In genomic region chr2:79256376-79256775, GRCm38 (mm10) we compare ENCODE assay signal across 8 mouse cellular contexts. TPM values are rescaled to one million over a fixed set of nuclear protein-coding genes. Genes with fewer than 3 reads are reported as not detected.
A peak's percentile ranks its signal among the peaks of the same experiment; 100 is the strongest.
DNase-seq lines count a peak whose midpoint lies in the region; ATAC-seq and TF ChIP-seq lines count a peak whose summit lies in the region.

No protein-coding gene starts in this region.

- ATAC-seq in kidney, embryonic 15.5 days (replicated peaks; ENCODE audit: low FRiP score), result no peak
- no peak for ATAC-seq in intestine, embryonic 14.5 days (replicated peaks; ENCODE audit: low FRiP score, low TSS enrichment, low read depth)
- no peak for ATAC-seq in midbrain, postnatal 0 days (ENCODE audit: low FRiP score)

- no peak for TF ChIP-seq POLR2A in cortical plate, adult 2 months (IDR thresholded peaks at IDR 0.05; ENCODE audit: extremely low read depth, insufficient read depth, low read length)

- no peaks in the 10 kb centered on the region for H3K27me3 ChIP-seq in kidney, embryonic 15.5 days
- no peaks in the 10 kb centered on the region for H3K27me3 ChIP-seq in intestine, embryonic 14.5 days (replicated peaks; ENCODE audit: control insufficient read depth, insufficient read depth, low read length)
- H3K27me3 ChIP-seq in midbrain, postnatal 0 days (ENCODE audit: insufficient read depth, low read length), result peaks cover 4% of the 10 kb centered on the region; the same call in 1 of the 2 replicates

- WGBS in kidney, embryonic 15.5 days, result 68% methylated on average over 1 of the region's 1 CpGs
- 67% methylated on average over 1 of the region's 1 CpGs for WGBS in intestine, embryonic 14.5 days
- WGBS in midbrain, postnatal 0 days, result 85% methylated on average over 1 of the region's 1 CpGs

- no peaks in the 10 kb centered on the region for H3K36me3 ChIP-seq in kidney, embryonic 15.5 days
- no peaks in the 10 kb centered on the region for H3K36me3 ChIP-seq in intestine, embryonic 14.5 days (ENCODE audit: control insufficient read depth, insufficient read depth, low read length)
- no peaks in the 10 kb centered on the region for H3K36me3 ChIP-seq in midbrain, postnatal 0 days (ENCODE audit: insufficient read depth, low read length)

- H3K9me3 ChIP-seq in kidney, embryonic 15.5 days (replicated peaks), result no peaks in the 10 kb centered on the region
- no peaks in the 10 kb centered on the region for H3K9me3 ChIP-seq in intestine, embryonic 14.5 days (ENCODE audit: control insufficient read depth, low read length)
- no peaks in the 10 kb centered on the region for H3K9me3 ChIP-seq in midbrain, postnatal 0 days (ENCODE audit: low read length)

- H3K9ac ChIP-seq in kidney, embryonic 15.5 days, result no peak overlapping the region
- peak overlapping the region; percentile 37; the same call in 1 of the 2 replicates for H3K9ac ChIP-seq in intestine, embryonic 14.5 days (ENCODE audit: low read length)
- H3K9ac ChIP-seq in midbrain, postnatal 0 days (replicated peaks; ENCODE audit: low read length, poor library complexity, severe bottlenecking), result no peak overlapping the region

- TF ChIP-seq CTCF in cortical plate, adult 2 months (IDR thresholded peaks at IDR 0.05; ENCODE audit: extremely low read depth, insufficient read depth, low read length), result no peak
- no peak for TF ChIP-seq CTCF in midbrain, postnatal 0 days (IDR thresholded peaks at IDR 0.05)

- no peak overlapping the region; the same call in 1 of the 2 replicates for H3K27ac ChIP-seq in kidney, embryonic 15.5 days
- H3K27ac ChIP-seq in cortical plate, adult 2 months (ENCODE audit: insufficient read depth, low read length), result no peak overlapping the region
- no peak overlapping the region for H3K27ac ChIP-seq in intestine, embryonic 14.5 days (ENCODE audit: low read depth)
- no peak overlapping the region for H3K27ac ChIP-seq in midbrain, postnatal 0 days (ENCODE audit: low read depth, low read length)

- peak overlapping the region; percentile 80 for H3K4me2 ChIP-seq in kidney, embryonic 15.5 days
- H3K4me2 ChIP-seq in intestine, embryonic 14.5 days (ENCODE audit: low read length), result peak overlapping the region; percentile 83
- peak overlapping the region; percentile 92 for H3K4me2 ChIP-seq in midbrain, postnatal 0 days (ENCODE audit: low read depth, low read length, poor library complexity, severe bottlenecking)

- H3K4me3 ChIP-seq in kidney, embryonic 15.5 days (replicated peaks), result peak overlapping the region; percentile 51
- peak overlapping the region; percentile 81 for H3K4me3 ChIP-seq in cortical plate, adult 2 months (ENCODE audit: insufficient read depth, low read length)
- peak overlapping the region; percentile 36 for H3K4me3 ChIP-seq in intestine, embryonic 14.5 days (ENCODE audit: low read depth, low read length)
- peak overlapping the region; percentile 49; the same call in 1 of the 2 replicates for H3K4me3 ChIP-seq in midbrain, postnatal 0 days (ENCODE audit: low read depth, low read length)

- H3K4me1 ChIP-seq in kidney, embryonic 15.5 days, result peaks cover 23% of the 10 kb centered on the region
- no peaks in the 10 kb centered on the region for H3K4me1 ChIP-seq in cortical plate, adult 2 months (ENCODE audit: control insufficient read depth, insufficient read depth, low read length)
- peaks cover 6% of the 10 kb centered on the region for H3K4me1 ChIP-seq in intestine, embryonic 14.5 days (replicated peaks; ENCODE audit: control insufficient read depth, insufficient read depth, low read length)
- H3K4me1 ChIP-seq in midbrain, postnatal 0 days (ENCODE audit: insufficient read depth, low read length), result 0 out of 2 replicates have a peak, but pooled peaks cover 7% of the 10 kb centered on the region

- no peak for DNase-seq in kidney, postnatal 25 days
- DNase-seq in intestine, embryonic 14.5 days (ENCODE audit: low spot score), result no peak
- no peak for DNase-seq in midbrain, postnatal 0 days (ENCODE audit: low spot score)
- DNase-seq in right cerebral cortex, postnatal 14 days, result no peak
- no peak for DNase-seq in cerebellum, adult 11 months
- DNase-seq in left cerebral cortex, adult 18-20 months (ENCODE audit: low spot score in 2 of 2), result no peak

RNA-seq across cellular contexts. Expression of gene Itga4, which starts 1.1 kb away (rescaled TPM):
- 4.9 and 5.5 TPM in 2 replicates for polyA plus RNA-seq in kidney, embryonic 15.5 days (2015; fragmentation: Nextera tagmentation; extraction: Ambion mirVana)
- polyA plus RNA-seq in cortical plate, adult 2 months (2012; rRNA removed), result 6.0 and 6.4 TPM in 2 replicates
- 4.3 and 5.4 TPM in 2 replicates for polyA plus RNA-seq in intestine, embryonic 14.5 days (2014; fragmentation: Nextera tagmentation; extraction: Ambion mirVana)
- 3.1 and 4.3 TPM in 2 replicates for total RNA-seq in midbrain, postnatal 0 days (2014; rRNA removed)
- 1.4 and 1.5 TPM in 2 replicates for polyA plus RNA-seq in midbrain, postnatal 0 days (2015; fragmentation: Nextera tagmentation; extraction: Ambion mirVana)
- total RNA-seq in left cerebral cortex, adult 18-20 months (2021), result 10 to 100 TPM; 11.5 to 11.6 TPM
